Mouse (Mus musculus) midbrain, embryonic 12.5 days (tissue): ENCODE measurements around the gene Ece1. TPM values are rescaled to one million over a fixed set of nuclear protein-coding genes. Genes with fewer than 3 reads are reported as not detected.

ENCODE experiments used
- ATAC-seq: fragments of 200-750 bp; cut with Nextera tagmentation; 2 replicates; pipeline ENCODE4 v1.8.0; 2017; ENCODE audit warnings: low read depth, moderate TSS enrichment, moderate library complexity; ENCODE audit not compliant: low FRiP score
- H3K27ac ChIP-seq: fragments of 300-500 bp; sonication (generic); replicated peaks from 2 replicates; pipeline ENCODE4 v1.5.1; 2016; ENCODE audit warnings: mild to moderate bottlenecking
- H3K27me3 ChIP-seq: fragments of 300-500 bp; sonication (generic); 2 replicates; pipeline ENCODE4 v1.6.1; 2016; ENCODE audit warnings: mild to moderate bottlenecking
- H3K36me3 ChIP-seq: fragments of 300-500 bp; sonication (generic); 2 replicates; pipeline ENCODE4 v1.6.1; 2016
- H3K4me1 ChIP-seq: fragments of 300-500 bp; sonication (generic); 2 replicates; pipeline ENCODE4 v1.6.1; 2016
- H3K4me2 ChIP-seq: fragments of 300-500 bp; sonication (generic); replicated peaks from 2 replicates; pipeline ENCODE4 v1.6.1; 2016; ENCODE audit warnings: mild to moderate bottlenecking, moderate library complexity
- H3K4me3 ChIP-seq: fragments of 300-500 bp; sonication (generic); 2 replicates; pipeline ENCODE4 v1.5.1; 2016; ENCODE audit warnings: mild to moderate bottlenecking
- H3K9ac ChIP-seq: fragments of 300-500 bp; sonication (generic); replicated peaks from 2 replicates; pipeline ENCODE4 v1.6.1; 2016; ENCODE audit warnings: mild to moderate bottlenecking, moderate library complexity
- H3K9me3 ChIP-seq: fragments of 300-500 bp; sonication (generic); 2 replicates; pipeline ENCODE4 v1.6.1; 2016; ENCODE audit warnings: mild to moderate bottlenecking
- WGBS: fragments of 180-500 bp; shearing (Covaris S2); methylation state at CpG from one replicate; pipeline ENCODE4 v1.1.7; 2016; 5-methylcytosine and 5-hydroxymethylcytosine counted together
- polyA plus RNA-seq: library from polyadenylated mRNA; unstranded; fragments of >200 nt; fragmentation: Nextera tagmentation; extraction: Ambion mirVana; gene quantifications from 2 replicates; pipeline ENCODE4 v1.2.1, GENCODE M21; 2016

Ece1 gene
- polyA plus RNA-seq: 17.8 and 21.0 TPM in 2 replicates

DNA sequence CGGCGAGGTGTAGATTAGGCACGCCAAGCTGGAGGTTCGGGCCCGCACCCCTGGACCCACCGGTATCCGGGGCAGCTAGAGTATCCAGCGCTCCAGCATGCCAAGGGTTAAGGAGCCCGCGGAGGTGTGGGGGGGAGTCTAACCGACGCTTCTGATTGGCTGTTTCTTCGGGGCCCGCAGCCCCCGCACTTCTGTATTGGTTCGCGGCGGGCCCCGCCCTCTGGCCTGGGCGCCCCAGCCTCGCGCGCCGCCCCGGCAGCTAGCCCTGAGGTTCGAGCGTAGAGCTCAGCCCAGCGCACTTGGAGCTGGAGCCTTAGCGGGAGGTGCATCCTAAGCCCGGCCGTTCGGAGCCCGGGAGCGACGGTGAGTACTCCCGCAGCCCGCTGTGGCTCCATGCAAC is at the start of gene Ece1:
Gene Ece1, plus strand, starts transcription at position 219 of the 400 bp plus-strand sequence.
- Histone ChIP-seq H3K9ac (peak within 1 kb of the TSS; percentile 73), H3K4me3 (peak within 1 kb of the TSS; percentile 58), H3K9me3 (no peaks in the 10 kb centered on the region), H3K27ac (no peak within 1 kb of the TSS), H3K36me3 (no peaks in the 10 kb centered on the region), H3K4me2 (peak within 1 kb of the TSS; percentile 82), H3K4me1 (peaks cover 53% of the 10 kb centered on the region), H3K27me3 (peaks cover 4% of the 10 kb centered on the region; the same call in 1 of the 2 replicates)
- ATAC-seq: peak; percentile 92
- WGBS: under 1% methylated on average over 37 of the region's 37 CpGs

DNA sequence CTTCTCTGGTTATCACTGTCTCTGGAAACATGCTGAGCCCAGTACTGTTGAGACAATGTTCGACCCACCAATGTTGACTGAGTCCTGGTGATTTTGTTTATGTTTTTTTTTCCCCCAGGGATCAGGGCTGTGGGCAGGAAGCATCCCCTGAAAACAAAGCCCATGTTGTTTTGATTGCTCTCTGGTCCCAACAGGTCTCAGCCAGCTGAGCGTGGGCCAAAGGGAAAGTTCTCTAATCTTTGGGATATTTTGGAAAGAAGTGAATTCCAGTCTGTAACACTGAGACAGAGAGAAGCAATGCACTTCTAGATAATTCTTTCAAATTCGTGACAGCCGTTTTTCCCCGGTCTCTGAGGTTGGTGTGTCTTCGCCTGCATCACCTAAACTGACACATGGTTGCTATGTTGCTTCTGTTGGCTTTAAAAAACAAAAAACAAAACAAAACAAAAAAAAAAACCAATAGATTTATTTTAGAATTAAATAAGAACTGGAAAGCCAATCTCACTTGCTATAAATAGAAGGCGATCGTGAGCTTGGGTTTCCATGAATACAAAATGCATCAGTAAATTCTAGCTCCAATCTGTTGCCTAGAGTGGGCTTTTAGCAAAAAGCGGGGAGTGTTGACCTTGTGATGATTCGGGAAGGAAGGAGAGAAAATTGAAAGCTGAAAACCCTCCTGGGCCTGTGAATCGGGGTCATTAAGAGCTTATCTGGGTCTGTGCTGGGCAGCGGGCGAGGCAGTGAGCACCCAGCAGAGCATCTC is 48.9 kb upstream of the Ece1 start:
- Histone ChIP-seq H3K9me3 (no peaks in the 10 kb centered on the region), H3K36me3 (no peaks in the 10 kb centered on the region), H3K27me3 (no peaks in the 10 kb centered on the region), H3K4me1 (no peaks in the 10 kb centered on the region), H3K9ac (no peak overlapping the region), H3K27ac (no peak overlapping the region), H3K4me3 (no peak overlapping the region), H3K4me2 (no peak overlapping the region)
- no peak for ATAC-seq
- 70% methylated on average over 13 of the region's 13 CpGs for WGBS

DNA sequence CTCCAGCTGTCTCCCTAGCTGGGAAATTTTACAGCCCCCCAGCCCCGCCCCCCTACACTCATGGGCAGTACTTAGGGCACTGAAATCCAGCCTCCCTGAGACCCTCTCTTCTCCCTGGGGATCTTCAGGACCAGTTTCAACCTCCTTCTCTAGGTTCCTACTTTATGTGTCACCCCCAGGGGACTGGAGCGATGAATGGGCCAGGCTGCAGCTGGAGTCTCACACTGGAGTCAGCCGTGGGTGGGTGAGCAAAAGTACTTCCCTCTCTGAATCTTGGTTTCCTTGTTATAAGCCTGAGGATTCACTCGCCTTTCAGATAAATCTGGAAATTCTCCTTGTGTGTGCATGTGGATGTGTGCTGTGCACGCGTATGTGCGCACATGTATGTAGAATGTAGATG is 47.9 kb upstream of the Ece1 start:
- no peak overlapping the region for H3K9ac ChIP-seq
- no peaks in the 10 kb centered on the region for H3K36me3 ChIP-seq
- no peak for ATAC-seq
- no peak overlapping the region for H3K27ac ChIP-seq
- no peak overlapping the region for H3K4me3 ChIP-seq
- H3K27me3 ChIP-seq: no peaks in the 10 kb centered on the region
- 84% methylated on average over 7 of the region's 7 CpGs for WGBS
- no peak overlapping the region for H3K4me2 ChIP-seq
- no peaks in the 10 kb centered on the region for H3K4me1 ChIP-seq
- no peaks in the 10 kb centered on the region for H3K9me3 ChIP-seq

DNA sequence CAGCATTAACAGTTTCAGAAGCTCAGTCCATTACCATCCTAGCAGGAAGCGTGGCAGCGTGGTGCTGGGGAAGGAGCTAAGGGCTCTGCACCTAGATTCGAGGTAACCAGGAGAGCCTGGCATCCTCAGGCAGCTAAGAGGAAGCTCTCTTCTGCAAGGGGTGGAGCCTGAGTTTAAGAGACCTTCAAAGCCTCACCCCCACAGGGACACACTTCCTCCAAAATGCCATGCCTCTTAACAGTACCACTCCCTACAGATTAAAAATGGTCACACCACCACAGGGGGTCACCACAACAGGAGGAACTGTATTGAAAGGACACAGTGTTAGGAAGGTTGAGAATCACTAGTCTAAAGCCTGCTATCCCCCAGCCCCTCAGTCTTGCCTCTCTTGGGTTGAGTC is 46.6 kb upstream of the Ece1 start:
- H3K27ac ChIP-seq: no peak overlapping the region

DNA sequence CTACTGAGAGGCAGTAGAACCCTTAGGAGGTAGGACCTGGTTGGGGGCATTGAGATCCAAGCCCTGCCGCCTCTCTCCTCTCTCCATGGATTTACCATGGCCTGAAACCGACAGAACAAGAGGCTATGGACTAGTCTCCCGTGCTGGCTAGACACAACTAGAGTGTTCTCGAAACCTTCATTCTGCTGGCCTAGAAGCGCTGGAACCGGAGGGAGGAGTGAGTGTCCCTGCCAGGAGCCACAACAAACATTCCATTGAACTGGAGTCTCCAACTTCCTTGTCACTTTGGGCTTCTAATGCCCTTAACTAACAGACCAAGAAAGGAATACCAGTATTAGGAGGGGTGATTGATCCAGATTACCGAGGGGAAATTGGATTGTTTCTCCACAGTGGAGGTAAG is 45.8 kb upstream of the Ece1 start:
- 78% methylated on average over 7 of the region's 7 CpGs for WGBS
- Histone ChIP-seq H3K36me3 (no peaks in the 10 kb centered on the region), H3K9me3 (no peaks in the 10 kb centered on the region), H3K4me3 (no peak overlapping the region), H3K9ac (no peak overlapping the region), H3K4me1 (no peaks in the 10 kb centered on the region), H3K4me2 (no peak overlapping the region), H3K27ac (no peak overlapping the region), H3K27me3 (no peaks in the 10 kb centered on the region)
- ATAC-seq: no peak

More for the DNA sequence above, 46.6 kb upstream of the Ece1 start:
- Histone ChIP-seq H3K9ac (no peak overlapping the region), H3K27me3 (no peaks in the 10 kb centered on the region), H3K36me3 (no peaks in the 10 kb centered on the region), H3K4me1 (no peaks in the 10 kb centered on the region), H3K4me2 (no peak overlapping the region), H3K9me3 (no peaks in the 10 kb centered on the region), H3K4me3 (no peak overlapping the region)
- WGBS: 84% methylated on average over 3 of the region's 3 CpGs
- ATAC-seq: no peak

DNA sequence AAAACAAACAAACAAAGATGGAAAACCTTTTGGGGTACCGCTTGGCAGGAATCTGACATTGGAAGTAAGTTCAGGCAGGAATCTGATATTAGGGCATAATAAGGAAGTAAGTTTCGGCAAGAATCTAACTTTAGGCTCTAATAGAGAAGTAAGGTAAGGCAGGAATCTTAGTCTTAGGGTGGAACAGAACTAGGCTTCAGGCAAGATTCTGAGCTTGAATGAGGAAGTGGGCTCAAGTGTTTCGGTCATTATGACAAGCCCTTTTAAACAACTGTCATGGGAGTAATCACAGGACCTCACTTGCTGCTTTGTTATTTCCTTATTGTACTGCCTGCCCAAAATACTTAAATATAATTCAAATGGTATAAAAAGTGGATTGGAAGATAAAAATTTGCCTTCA is 43.7 kb upstream of the Ece1 start:
- no peak for ATAC-seq
- no peak overlapping the region for H3K27ac ChIP-seq

DNA sequence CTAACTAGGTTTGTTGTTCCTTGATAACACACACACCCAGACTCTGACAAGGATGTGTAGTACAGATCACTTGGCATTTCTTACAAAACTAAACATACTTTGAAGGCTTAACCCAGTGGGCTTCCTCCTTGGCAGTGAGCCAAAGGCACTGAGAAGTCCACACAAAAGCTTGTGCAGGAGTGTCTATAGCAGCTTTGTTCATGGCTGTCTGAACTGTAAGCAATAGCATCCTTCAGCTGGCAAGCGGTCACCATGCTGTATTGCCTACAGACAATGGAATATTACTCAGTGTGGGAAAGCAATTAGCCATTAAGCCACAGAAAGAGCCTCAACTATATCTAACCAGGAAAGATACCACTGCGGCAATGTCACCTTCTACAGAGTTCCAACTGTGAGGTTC is 42.5 kb upstream of the Ece1 start:
- 57% methylated on average over 2 of the region's 2 CpGs for WGBS
- no peaks in the 10 kb centered on the region for H3K27me3 ChIP-seq
- peak overlapping the region; percentile 40 for H3K27ac ChIP-seq
- H3K4me2 ChIP-seq: no peak overlapping the region
- no peaks in the 10 kb centered on the region for H3K9me3 ChIP-seq
- H3K9ac ChIP-seq: no peak overlapping the region
- ATAC-seq: no peak
- H3K4me1 ChIP-seq: no peaks in the 10 kb centered on the region
- H3K36me3 ChIP-seq: no peaks in the 10 kb centered on the region
- H3K4me3 ChIP-seq: no peak overlapping the region

More for the DNA sequence above, 43.7 kb upstream of the Ece1 start:
- Histone ChIP-seq H3K36me3 (no peaks in the 10 kb centered on the region), H3K4me1 (no peaks in the 10 kb centered on the region), H3K9me3 (no peaks in the 10 kb centered on the region), H3K4me2 (no peak overlapping the region), H3K4me3 (no peak overlapping the region), H3K27me3 (no peaks in the 10 kb centered on the region), H3K9ac (no peak overlapping the region)
- 94% methylated on average over 3 of the region's 3 CpGs for WGBS

DNA sequence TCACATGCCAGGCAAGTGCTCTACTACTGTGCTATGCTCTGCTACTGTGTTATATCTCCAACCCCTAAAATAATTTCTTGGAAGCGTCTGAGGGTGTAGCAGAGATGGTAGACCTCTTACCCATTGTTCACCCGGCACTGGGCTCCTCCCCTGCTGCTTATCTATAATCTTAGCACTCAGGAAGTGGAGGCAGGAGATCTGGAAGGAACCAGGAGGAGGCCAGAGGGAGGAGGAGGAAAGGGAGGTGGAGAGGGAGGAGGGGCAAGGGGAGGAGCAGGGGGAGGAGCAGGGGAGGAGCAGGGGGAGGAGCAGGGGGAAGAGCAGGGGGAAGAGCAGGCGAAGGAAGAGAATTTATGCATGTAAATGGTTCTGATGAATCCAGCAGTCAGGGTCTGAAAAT is 41.3 kb upstream of the Ece1 start:
- Histone ChIP-seq H3K9ac (no peak overlapping the region), H3K9me3 (no peaks in the 10 kb centered on the region), H3K27ac (no peak overlapping the region), H3K36me3 (no peaks in the 10 kb centered on the region), H3K27me3 (no peaks in the 10 kb centered on the region), H3K4me3 (no peak overlapping the region), H3K4me2 (no peak overlapping the region), H3K4me1 (no peaks in the 10 kb centered on the region)
- WGBS: 58% methylated on average over 3 of the region's 3 CpGs
- no peak for ATAC-seq

DNA sequence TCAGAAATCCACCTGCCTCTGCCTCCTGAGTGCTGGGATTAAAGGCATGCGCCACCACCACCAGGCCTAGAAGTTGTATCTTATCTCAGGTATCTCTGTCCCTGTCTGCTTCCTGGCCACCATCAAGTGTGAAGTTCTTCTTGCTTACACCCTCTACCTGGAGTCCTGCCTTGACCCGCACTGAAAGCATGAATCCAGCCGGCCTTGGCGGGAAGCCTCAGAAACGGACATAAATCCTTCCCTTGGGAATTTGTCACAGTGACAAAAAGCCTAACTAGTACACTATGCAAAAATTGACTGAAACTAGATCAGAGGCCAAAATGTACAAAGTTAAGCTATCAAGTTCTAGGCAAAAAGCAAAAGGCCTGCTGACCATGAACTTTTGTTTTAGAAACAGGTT is 39.5 kb upstream of the Ece1 start:
- Histone ChIP-seq H3K27ac (no peak overlapping the region), H3K4me3 (no peak overlapping the region), H3K9me3 (no peaks in the 10 kb centered on the region), H3K9ac (no peak overlapping the region), H3K4me2 (no peak overlapping the region), H3K4me1 (no peaks in the 10 kb centered on the region), H3K36me3 (no peaks in the 10 kb centered on the region), H3K27me3 (no peaks in the 10 kb centered on the region)
- no peak for ATAC-seq
- WGBS: 95% methylated on average over 5 of the region's 5 CpGs

DNA sequence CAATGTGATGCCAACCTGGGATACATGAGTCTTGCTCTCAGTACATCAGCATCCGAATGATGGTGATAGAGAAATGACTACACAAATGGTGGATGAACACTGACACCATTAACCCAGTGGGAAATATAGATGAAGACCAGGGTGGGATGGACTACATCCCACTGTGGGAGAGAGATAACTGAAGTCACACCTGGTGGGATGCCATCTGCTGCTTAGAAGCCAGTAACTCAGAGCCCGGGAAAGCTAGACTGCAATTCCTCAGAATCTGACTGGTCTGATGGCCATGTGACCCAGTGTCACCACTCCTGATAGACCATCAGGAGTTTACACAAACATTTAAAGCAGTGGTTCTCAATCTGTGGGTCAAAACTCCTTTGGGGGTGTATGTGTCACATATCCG is 38.5 kb upstream of the Ece1 start:
- no peak for ATAC-seq
- Histone ChIP-seq H3K27me3 (peaks cover under 1% of the 10 kb centered on the region; the same call in 1 of the 2 replicates), H3K36me3 (no peaks in the 10 kb centered on the region), H3K9me3 (no peaks in the 10 kb centered on the region), H3K27ac (no peak overlapping the region), H3K4me1 (no peaks in the 10 kb centered on the region), H3K4me2 (no peak overlapping the region), H3K4me3 (no peak overlapping the region), H3K9ac (no peak overlapping the region)
- 88% methylated on average over 3 of the region's 3 CpGs for WGBS

DNA sequence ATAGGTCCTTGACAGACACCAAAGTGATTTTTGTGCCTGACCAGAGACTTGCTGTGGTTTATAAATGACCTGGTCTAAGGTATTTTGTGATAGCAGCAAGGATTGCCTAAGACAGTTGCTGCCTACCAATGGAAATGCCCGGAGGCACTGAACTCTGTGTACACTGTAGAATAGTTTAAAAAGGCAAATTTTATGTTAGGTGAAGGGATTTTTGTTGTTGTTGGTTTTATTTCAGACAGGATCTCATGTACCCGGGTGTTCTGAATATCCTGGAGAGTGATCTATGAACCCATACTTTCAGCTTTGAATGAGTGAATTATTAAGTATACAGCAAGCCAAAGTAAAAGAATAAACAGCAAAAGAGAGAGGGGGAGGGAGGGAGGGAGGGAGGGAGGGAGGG is 37.2 kb upstream of the Ece1 start:
- H3K4me1 ChIP-seq: no peaks in the 10 kb centered on the region
- no peaks in the 10 kb centered on the region for H3K36me3 ChIP-seq
- H3K4me2 ChIP-seq: no peak overlapping the region
- no peaks in the 10 kb centered on the region for H3K9me3 ChIP-seq
- peaks cover 6% of the 10 kb centered on the region; the same call in 1 of the 2 replicates for H3K27me3 ChIP-seq
- ATAC-seq: no peak
- no peak overlapping the region for H3K9ac ChIP-seq
- 88% methylated on average over 2 of the region's 2 CpGs for WGBS
- no peak overlapping the region for H3K27ac ChIP-seq
- no peak overlapping the region for H3K4me3 ChIP-seq

DNA sequence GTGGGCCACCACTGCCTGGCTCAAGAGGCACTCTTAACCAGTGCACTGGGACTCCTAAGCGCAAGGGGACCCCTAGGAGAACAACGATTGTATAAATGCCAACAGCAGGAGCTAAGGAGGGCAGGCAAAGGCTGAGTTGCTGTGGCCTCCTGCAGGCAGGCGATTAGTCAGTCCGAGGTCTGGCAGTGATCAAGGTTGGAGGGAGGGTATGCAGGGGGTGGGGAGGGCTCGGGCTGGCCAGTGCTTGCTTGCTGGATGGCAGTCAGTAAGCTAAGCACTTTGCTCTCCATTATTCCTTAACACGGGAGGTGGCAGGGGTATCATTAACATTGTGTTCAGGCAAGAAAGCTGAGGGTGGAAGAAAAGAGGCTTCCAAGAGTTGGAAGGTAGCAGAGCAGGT is 31.7 kb upstream of the Ece1 start:
- no peak overlapping the region for H3K27ac ChIP-seq
- H3K4me2 ChIP-seq: no peak overlapping the region
- H3K4me1 ChIP-seq: 0 out of 2 replicates have a peak, but pooled peaks cover 1% of the 10 kb centered on the region
- no peak for ATAC-seq
- H3K4me3 ChIP-seq: no peak overlapping the region
- no peaks in the 10 kb centered on the region for H3K9me3 ChIP-seq
- no peak overlapping the region for H3K9ac ChIP-seq
- 27% methylated on average over 6 of the region's 6 CpGs for WGBS
- no peaks in the 10 kb centered on the region for H3K36me3 ChIP-seq
- peaks cover 15% of the 10 kb centered on the region for H3K27me3 ChIP-seq

DNA sequence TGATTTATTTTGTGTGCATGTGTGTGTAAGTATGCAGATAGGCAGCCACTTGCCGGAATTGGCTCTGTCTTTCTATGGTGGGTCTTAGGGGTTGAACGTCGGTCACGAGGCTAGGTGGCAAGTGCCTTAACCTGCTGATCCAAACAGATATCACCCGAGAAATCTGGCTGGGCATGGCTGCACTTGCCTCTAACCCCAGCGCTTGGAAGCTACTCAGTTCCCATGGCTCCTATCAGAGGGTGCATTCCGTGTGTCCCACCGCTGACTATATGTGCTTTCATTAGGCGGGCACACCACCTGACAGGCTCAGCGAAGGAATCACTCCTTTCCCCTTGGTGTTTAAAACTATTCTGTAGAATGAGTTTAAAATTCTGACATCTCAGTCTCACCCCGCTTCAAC is 30.4 kb upstream of the Ece1 start:
- ATAC-seq: no peak
- Histone ChIP-seq H3K9ac (no peak overlapping the region), H3K36me3 (no peaks in the 10 kb centered on the region), H3K4me1 (0 out of 2 replicates have a peak, but pooled peaks cover 6% of the 10 kb centered on the region), H3K4me3 (no peak overlapping the region), H3K4me2 (no peak overlapping the region), H3K27me3 (peaks cover 18% of the 10 kb centered on the region), H3K27ac (no peak overlapping the region), H3K9me3 (no peaks in the 10 kb centered on the region)
- WGBS: 87% methylated on average over 11 of the region's 11 CpGs
